Mouse (Mus musculus) spleen, embryonic (tissue): ENCODE results near the gene Supt4a.

ENCODE experiments used
- CTCF ChIA-PET: fragments of 350-600 bp; sonication (Branson Sonifier 250); formaldehyde crosslinking; loops from one replicate; lab custom pipeline; 2022; lab: Charles Lee

Supt4a gene

DNA sequence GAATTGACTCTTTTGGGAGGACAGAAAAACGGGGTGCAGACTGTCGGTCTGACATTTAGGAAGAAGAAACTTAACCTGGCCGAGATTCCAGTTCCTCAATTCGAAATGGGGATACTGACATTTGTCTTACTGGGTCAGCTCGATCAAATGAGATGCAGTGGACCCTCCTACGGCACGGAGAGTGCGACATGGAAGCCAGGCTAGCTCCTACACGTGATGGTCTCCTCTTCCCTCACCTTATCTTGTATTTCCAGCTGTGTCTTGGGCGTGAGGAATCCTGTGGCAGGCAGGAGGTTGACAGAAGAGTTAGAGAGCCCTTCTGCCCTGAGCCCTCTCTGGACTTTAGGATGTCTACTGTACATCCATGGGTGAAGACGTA, 12.7 kb downstream of the Supt4a start:
- CTCF ChIA-PET = no interaction called here

DNA sequence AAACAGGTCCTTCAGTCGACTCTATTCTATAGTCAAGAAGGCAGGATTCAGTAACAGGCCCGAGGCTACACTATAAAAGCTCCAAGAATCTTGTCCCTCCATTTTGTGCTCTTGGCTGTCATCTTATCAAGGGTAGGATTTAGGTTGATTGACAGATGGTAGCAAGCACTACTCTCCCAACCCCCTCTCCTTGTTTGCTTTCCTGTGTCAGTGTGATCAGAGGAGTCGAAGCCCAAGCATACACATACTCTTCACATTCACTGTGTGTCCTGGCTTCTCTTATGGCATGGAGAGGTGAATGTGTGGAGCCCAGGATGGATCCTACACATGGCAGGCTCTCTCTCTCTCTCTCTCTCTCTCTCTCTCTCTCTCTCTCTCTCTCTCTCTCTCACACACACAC, 13.2 kb downstream of the Supt4a start:
- CTCF ChIA-PET = no interaction called here

DNA sequence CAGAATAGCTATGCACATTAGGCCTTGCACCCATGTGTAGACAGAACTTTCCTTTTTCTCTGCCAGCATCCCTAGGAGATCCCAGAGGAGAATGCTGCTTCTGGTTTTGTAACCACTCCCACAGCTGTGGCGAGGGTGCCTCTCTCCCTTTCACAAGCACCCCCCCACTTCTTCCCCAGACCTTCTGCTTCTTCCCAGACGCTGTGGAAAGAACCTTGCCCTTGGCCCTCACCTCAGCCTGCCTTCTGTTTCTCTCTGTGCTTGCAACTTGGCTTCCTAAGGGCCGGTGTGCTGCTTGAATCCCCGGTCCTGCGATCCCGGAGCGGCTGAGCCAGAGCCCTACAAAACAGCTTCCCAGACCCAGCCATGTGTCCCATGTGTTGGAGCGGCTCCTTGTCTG, 13.7 kb downstream of the Supt4a start:
- CTCF ChIA-PET = no interaction called here

DNA sequence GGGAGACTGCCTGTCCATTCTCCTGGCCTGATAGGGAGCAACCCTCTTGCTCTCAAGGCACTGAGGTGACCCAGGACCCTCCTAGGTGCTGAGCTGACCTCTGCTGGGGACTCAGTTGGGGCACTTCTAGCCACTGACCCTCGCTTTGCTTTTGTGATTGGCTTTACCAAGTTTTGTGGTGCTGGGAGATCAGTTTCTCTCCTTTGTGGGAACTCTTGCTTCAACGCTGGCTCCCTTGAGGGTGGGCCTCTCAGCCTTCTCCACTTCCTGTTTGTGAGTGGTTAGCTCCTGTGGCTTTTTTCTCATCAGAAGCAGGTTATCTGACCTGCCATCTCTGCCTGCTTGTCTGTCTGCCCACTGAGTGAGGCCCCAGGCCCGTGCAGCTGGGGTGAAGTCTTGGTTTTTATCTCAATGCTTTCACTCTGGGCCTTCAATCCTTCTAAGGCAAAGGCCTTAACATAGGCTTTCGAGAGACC, 14.2 kb downstream of the Supt4a start:
- CTCF ChIA-PET = no interaction called here

DNA sequence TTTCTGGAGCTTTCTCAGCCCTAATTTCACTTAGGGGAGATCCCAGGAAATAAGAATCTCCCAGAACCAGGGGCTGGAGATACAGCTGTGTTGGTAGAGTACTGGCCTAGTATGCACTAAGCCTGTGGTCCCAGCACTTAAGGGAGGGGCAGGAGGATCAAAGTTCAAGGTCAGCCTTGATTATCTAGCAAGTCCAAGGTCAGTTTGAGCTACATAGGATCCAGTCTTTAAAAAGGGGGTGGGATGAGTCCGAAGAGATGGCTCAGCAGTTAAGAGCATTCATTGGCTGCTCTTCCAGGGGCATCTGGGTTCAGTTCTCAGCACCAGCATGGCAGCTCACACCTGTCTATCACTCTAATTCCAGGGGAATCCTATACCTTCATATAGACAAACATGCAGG, 15.0 kb downstream of the Supt4a start:
- CTCF ChIA-PET = no interaction called here

DNA sequence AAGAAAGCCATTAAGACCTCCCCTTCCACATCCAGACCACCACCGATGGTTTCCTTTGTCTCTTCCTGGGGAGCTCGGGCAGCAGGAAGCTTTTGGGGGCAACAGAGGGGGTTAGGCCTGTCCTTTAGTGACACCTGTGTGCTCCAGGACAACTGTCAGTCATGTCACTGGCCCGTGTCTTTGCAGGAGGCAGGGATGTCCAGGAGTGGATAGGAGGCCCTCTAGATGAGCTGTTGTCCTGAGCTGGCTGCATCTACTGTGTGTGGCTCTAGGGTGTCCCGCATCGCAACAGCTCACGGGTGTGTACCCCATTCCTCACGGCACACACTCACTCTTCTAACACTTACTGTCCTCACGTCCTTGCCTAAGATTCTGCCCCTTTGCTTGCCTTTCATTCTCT, 15.9 kb downstream of the Supt4a start:
- CTCF ChIA-PET = interaction anchor here (0.5 kb wide), 1 partner anchor 1792 kb away, joined by 5 read pairs; no protein-coding TSS in a partner anchor

GRCm38 (mm10) chr11:87753891-87754501, 16.6 kb downstream of the Supt4a start:
- CTCF ChIA-PET = interaction anchor here (0.5 kb wide), 1 partner anchor 1792 kb away, joined by 5 read pairs; no protein-coding TSS in a partner anchor

GRCm38 (mm10) chr11:87754603-87755002, 17.3 kb downstream of the Supt4a start:
- CTCF ChIA-PET = no interaction called here

DNA sequence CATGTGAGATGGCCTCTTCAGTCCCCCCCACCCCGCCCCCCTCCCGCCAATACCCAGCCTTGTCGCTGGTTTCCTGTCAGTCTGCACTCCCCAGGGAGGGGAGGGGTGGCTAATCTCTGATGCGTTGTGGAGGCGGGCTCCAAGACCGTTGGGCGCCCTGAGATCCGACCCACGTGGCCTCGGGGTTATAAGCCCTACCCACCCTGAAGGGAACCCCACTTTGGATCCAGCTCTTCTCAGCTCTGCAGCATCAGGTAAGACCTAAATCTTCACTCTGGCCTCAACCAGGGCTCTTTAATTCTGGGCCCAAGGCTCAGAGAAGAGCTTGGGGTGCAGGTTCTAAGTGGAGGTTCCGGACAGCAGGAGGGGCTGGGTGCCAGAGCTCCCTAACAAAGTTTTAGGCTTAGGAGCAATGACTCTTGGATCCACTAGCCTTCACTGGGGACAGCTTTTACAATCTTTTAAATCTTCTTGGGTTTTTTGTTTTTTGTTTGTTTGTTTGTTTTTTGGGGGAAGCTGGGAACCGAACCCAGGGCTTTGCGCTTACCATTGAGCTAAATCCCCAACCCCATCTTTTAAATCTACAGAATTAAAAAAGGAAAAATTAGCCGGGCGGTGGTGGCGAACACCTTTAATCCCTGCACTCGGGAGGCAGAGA, 18.1 kb downstream of the Supt4a start:
- CTCF ChIA-PET = interaction anchor here (1.4 kb wide), 1 partner anchor 10 kb away, joined by 8 read pairs; no protein-coding TSS in a partner anchor

DNA sequence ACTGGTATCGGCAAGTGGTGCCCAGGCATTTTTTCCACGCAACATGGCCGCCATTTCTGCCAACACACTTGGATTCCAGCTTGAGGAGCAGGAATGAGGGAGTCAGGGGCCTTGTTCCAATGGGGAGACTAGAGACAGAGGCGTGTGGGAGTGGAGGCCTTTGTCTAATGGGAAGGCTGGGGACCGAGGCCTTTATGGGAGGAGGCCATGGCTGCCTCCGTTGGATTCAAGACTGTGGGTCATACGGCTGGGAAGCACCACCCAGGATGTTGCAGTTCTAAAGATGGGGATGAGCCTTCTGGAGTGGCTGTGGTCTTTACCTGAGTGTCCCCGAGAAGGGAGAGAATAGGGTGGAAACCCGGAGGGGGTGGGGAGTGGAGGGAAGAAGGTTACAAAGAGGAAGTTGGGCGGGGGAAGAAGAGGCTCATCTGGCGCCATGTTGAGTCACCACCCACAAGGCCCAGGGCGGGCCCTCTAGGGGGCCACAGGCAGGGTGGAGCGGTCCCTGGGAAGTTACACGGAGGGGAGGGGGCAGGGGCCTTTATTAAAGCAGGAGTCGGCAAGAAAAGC, 19.0 kb downstream of the Supt4a start:
- CTCF ChIA-PET = interaction anchor here (1.4 kb wide), 1 partner anchor 11 kb away, joined by 8 read pairs; no protein-coding TSS in a partner anchor

DNA sequence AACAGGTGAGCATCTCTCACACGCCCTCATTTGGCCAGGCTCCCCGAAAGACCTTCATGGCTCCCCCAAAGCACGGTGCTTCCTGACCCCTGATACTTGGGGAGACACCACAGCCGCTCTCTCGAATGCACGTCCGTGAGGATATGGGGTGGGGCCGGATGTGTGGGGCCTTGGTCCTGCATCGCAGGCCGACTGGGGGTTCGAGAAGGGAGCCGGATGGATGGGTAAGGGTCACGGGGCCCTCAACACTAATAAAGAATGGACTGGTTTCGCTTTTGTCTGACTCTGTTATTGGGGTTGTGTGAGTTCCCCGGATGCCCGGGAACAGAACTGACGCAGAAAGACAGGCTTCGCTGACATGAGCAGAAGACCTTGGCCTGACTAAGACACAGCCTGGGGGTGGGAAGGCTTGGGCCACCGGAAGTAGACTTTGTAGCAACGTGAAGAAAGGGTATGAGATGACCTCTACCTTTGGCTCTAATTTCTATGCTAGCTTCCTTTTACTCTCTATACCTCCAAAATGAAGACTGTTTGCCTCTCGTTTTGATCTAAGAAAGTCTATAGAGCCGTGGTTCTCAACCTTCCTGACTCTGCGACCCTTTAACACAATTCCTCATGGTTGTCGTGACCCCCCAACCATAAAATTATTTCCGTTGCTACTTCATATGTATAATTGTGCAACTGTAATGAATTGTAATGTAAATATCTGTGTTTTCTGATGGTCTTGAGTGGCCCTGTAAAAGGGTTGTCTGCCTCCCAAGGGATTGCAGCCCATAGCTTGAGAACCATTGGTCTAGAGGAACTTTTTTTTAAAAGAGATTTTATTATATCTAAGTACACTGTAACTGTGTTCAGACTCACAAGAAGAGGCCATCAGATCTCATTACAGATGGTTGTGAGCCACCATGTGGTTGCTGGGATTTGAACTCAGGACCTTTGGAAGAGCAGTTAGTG, 19.9 kb downstream of the Supt4a start:
- CTCF ChIA-PET = interaction anchor here (0.6 kb wide), 1 partner anchor 18 kb away, joined by 3 read pairs; no protein-coding TSS in a partner anchor

GRCm38 (mm10) chr11:87758161-87758911, 21.0 kb downstream of the Supt4a start:
- CTCF ChIA-PET = interaction anchor here (0.5 kb wide), 1 partner anchor 37 kb away, joined by 6 read pairs; no protein-coding TSS in a partner anchor

GRCm38 (mm10) chr11:87758957-87759608, 21.7 kb downstream of the Supt4a start:
- CTCF ChIA-PET = no interaction called here

DNA sequence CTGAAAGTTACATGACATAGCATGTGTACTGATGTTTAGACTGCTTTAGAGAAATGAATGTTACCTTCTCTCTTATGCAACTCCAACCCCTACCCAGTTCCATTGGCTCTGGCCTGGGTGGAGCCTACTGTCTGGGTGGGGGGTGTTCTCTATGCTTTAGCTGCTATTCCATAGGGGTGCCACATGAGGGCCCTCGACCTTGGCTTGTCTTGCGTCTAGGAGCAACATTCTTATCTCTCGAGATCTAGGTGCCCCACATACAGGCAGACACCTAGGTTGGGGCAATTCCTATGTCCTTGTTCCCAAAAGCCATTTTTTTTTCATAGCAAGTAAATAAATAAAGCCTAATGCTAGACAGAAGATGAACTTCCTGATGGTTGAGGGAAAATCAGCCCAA, 22.3 kb downstream of the Supt4a start:
- CTCF ChIA-PET = interaction anchor here (0.7 kb wide), 1 partner anchor 39 kb away, joined by 4 read pairs; no protein-coding TSS in a partner anchor

DNA sequence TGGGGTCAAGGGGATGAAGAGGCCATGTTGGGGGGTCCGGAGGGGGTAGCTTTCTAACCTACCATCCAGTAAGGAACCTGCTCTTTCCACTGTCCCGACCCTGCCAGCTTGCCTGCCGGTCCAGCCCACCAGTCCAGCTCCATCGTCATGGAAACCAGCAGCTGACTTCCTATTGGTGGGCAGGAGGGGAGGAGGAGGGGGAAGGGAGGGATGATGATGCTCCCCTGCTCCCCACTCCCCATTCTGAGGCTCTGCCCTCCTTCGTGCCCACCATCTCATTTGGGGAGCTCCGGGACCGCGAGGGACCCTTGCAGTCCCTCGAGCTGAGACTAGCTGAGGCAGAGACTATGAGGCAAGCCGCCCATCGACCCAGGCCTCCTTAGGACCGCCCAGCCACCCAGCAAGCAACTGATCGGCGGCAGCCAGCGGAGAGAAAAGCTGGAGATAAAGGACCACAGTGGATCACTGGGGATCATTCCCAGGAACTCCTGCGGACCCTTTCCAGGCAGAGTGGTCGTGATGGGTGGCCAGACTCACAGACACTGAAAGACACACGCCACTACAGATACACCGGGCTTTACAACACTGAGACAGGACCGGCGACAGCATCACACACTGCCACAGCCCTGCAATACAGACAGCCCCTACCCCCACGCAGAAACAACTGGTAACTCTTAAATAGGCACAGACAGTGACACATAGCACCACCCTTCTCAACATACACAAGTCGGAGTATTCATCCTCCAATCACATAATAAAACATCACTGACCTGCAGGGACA, 23.1 kb downstream of the Supt4a start, which contains the start of gene Tspoap1:
Tspoap1 (plus strand) TSS at position 241 of the 781 bp plus-strand sequence.
- CTCF ChIA-PET = interaction anchor here (0.7 kb wide), 1 partner anchor 40 kb away, joined by 4 read pairs; no protein-coding TSS in a partner anchor

GRCm38 (mm10) chr11:87761181-87761721, 23.9 kb downstream of the Supt4a start:
- CTCF ChIA-PET = no interaction called here

- CTCF ChIA-PET = interaction anchor here (0.5 to 0.6 kb wide), 2 partner anchors 30 to 32 kb away, joined by 3 read pairs; no protein-coding TSS in a partner anchor
Measured at GRCm38 (mm10) chr11:87761806-87762701, 24.7 kb downstream of the Supt4a start.
